Mouse (Mus musculus) MEL (cell line): Measurements from ENCODE around the gene Ergic1. TPM values are rescaled to one million over a fixed set of nuclear protein-coding genes. Genes with fewer than 3 reads are reported as not detected.

Experiments used
- DNase-seq: peaks from one replicate; pipeline ENCODE4 v3.0.0; 2011; ENCODE audit warnings: low read depth, low spot score
- H3K27ac ChIP-seq: 2 replicates; pipeline ENCODE4 v1.5.1; 2012; ENCODE audit warnings: low read depth, mild to moderate bottlenecking, control low read depth, low read length, moderate library complexity; ENCODE audit not compliant: control insufficient read depth
- H3K27me3 ChIP-seq, 2 experiments: fragments of 150-350 bp in 1 of 2; sonication (generic) in 1 of 2; 2 replicates each; pipeline ENCODE4 v1.6.1; 2012; ENCODE audit warnings: low read length in 2 of 2, mild to moderate bottlenecking in 2 of 2, improper control_type of control experiment in 1 of 2, moderate library complexity in 1 of 2; ENCODE audit not compliant: insufficient read depth in 2 of 2, control insufficient read depth in 1 of 2
- H3K36me3 ChIP-seq, 2 experiments: 2 replicates each; pipeline ENCODE4 v1.6.1; 2012 to 2014; ENCODE audit warnings: low read length in 2 of 2, improper control_type of control experiment in 1 of 2, inconsistent platforms in 1 of 2, mild to moderate bottlenecking in 1 of 2; ENCODE audit not compliant: insufficient read depth in 2 of 2, control insufficient read depth in 1 of 2
- H3K4me1 ChIP-seq, 2 experiments: fragments of 150-350 bp in 1 of 2; sonication (generic) in 1 of 2; 2 replicates each; pipeline ENCODE4 v1.6.1; 2012; ENCODE audit warnings: low read length in 2 of 2, improper control_type of control experiment in 1 of 2, mild to moderate bottlenecking in 1 of 2; ENCODE audit not compliant: insufficient read depth in 2 of 2, control insufficient read depth in 1 of 2
- H3K4me3 ChIP-seq, 2 experiments: fragments of 150-350 bp in 1 of 2; sonication (generic) in 1 of 2; 2 replicates each; pipeline ENCODE4 v1.5.1; 2012; ENCODE audit warnings: low read depth in 2 of 2, low read length in 2 of 2, mild to moderate bottlenecking in 2 of 2, moderate library complexity in 2 of 2, control low read depth in 1 of 2, improper control_type of control experiment in 1 of 2; ENCODE audit not compliant: control insufficient read depth in 1 of 2, insufficient read depth in 1 of 2
- H3K79me2 ChIP-seq: 2 replicates; pipeline ENCODE4 v1.6.1; 2012; ENCODE audit warnings: mild to moderate bottlenecking, low read length, moderate library complexity; ENCODE audit not compliant: control insufficient read depth, poor library complexity, insufficient read depth
- H3K9ac ChIP-seq: 2 replicates; pipeline ENCODE4 v1.6.1; 2012; ENCODE audit warnings: low read depth, mild to moderate bottlenecking, control low read depth, low read length, moderate library complexity; ENCODE audit not compliant: control insufficient read depth, poor library complexity, severe bottlenecking
- H3K9me3 ChIP-seq: fragments of 150-350 bp; sonication (generic); replicated peaks from 2 replicates; pipeline ENCODE4 v1.6.1; 2012; ENCODE audit warnings: mild to moderate bottlenecking, low read length, improper control_type of control experiment, moderate library complexity; ENCODE audit not compliant: insufficient read depth
- BHLHE40 ChIP-seq: IDR thresholded peaks from 2 replicates; pipeline ENCODE4 v1.6.1; 2012; ENCODE audit warnings: low read depth, mild to moderate bottlenecking, inconsistent platforms, low read length, improper control_type of control experiment, borderline replicate concordance
- CHD1 ChIP-seq: IDR thresholded peaks from 2 replicates; pipeline ENCODE4 v1.6.1; 2012; ENCODE audit warnings: low read depth, mild to moderate bottlenecking, inconsistent platforms, low read length, improper control_type of control experiment
- CHD2 ChIP-seq: IDR thresholded peaks from 2 replicates; pipeline ENCODE4 v1.6.1; 2011; ENCODE audit warnings: low read length, improper control_type of control experiment
- E2F4 ChIP-seq: IDR thresholded peaks from 2 replicates; pipeline ENCODE4 v1.6.1; 2011; ENCODE audit warnings: low read depth, low read length, improper control_type of control experiment, borderline replicate concordance
- ELF1 ChIP-seq: IDR thresholded peaks from 2 replicates; pipeline ENCODE4 v1.6.1; 2014; ENCODE audit warnings: low read depth, mild to moderate bottlenecking, inconsistent platforms, low read length, improper control_type of control experiment, moderate library complexity
- EP300 ChIP-seq, 2 experiments: IDR thresholded peaks; 2 replicates each; pipeline ENCODE4 v1.6.1; 2011; ENCODE audit warnings: improper control_type of control experiment in 2 of 2, low read length in 2 of 2, low read depth in 1 of 2, mild to moderate bottlenecking in 1 of 2
- ETS1 ChIP-seq: IDR thresholded peaks from 2 replicates; pipeline ENCODE4 v1.6.1; 2012; ENCODE audit warnings: low read depth, mild to moderate bottlenecking, inconsistent platforms, low read length, improper control_type of control experiment, moderate library complexity
- GABPA ChIP-seq: IDR thresholded peaks from 2 replicates; pipeline ENCODE4 v1.6.1; 2012; ENCODE audit warnings: low read depth, mild to moderate bottlenecking, inconsistent platforms, low read length, improper control_type of control experiment, moderate library complexity
- GATA1 ChIP-seq: IDR thresholded peaks from 2 replicates; pipeline ENCODE4 v1.6.1; 2011; ENCODE audit warnings: low read depth, low read length, improper control_type of control experiment
- HCFC1 ChIP-seq: IDR thresholded peaks from 2 replicates; pipeline ENCODE4 v1.6.1; 2012; ENCODE audit warnings: low read depth, mild to moderate bottlenecking, inconsistent platforms, low read length, improper control_type of control experiment, moderate library complexity
- JUND ChIP-seq: IDR thresholded peaks from 2 replicates; pipeline ENCODE4 v1.6.1; 2011; ENCODE audit warnings: low read depth, mild to moderate bottlenecking, improper control_type of control experiment, low read length
- KAT2A ChIP-seq: conservative IDR thresholded peaks from 2 replicates; pipeline ENCODE4 v1.6.1; 2012; ENCODE audit warnings: low read depth, low read length, improper control_type of control experiment, inconsistent platforms
- MAFK ChIP-seq: IDR thresholded peaks from 2 replicates; pipeline ENCODE4 v1.6.1; 2011; ENCODE audit warnings: low read depth, mild to moderate bottlenecking, low read length, improper control_type of control experiment, borderline replicate concordance
- MAX ChIP-seq: IDR thresholded peaks from 2 replicates; pipeline ENCODE4 v1.6.1; 2011; ENCODE audit warnings: low read length, improper control_type of control experiment
- MEF2A ChIP-seq: IDR thresholded peaks from 2 replicates; pipeline ENCODE4 v1.6.1; 2014; ENCODE audit warnings: low read depth, mild to moderate bottlenecking, inconsistent platforms, low read length, improper control_type of control experiment; ENCODE audit not compliant: poor library complexity, insufficient replicate concordance, severe bottlenecking; ENCODE audit errors: extremely low read depth
- MYB ChIP-seq: IDR thresholded peaks from 2 replicates; pipeline ENCODE4 v1.6.1; 2011; ENCODE audit warnings: mild to moderate bottlenecking, low read depth, low read length, improper control_type of control experiment
- MYC ChIP-seq: IDR thresholded peaks from 2 replicates; pipeline ENCODE4 v1.6.1; 2011; ENCODE audit warnings: low read depth, mild to moderate bottlenecking, low read length, improper control_type of control experiment, moderate library complexity
- POLR2A ChIP-seq, 2 experiments: IDR thresholded peaks; 2 replicates each; pipeline ENCODE4 v1.6.1; 2011 to 2012; ENCODE audit warnings: low read length in 2 of 2, mild to moderate bottlenecking in 2 of 2, control low read depth in 1 of 2, improper control_type of control experiment in 1 of 2, low read depth in 1 of 2, moderate library complexity in 1 of 2; ENCODE audit not compliant: control insufficient read depth in 1 of 2, insufficient read depth in 1 of 2, poor library complexity in 1 of 2
- POLR2AphosphoS2 ChIP-seq: IDR thresholded peaks from 2 replicates; pipeline ENCODE4 v1.6.1; 2011; ENCODE audit warnings: low read length, improper control_type of control experiment
- RAD21 ChIP-seq: IDR thresholded peaks from 2 replicates; pipeline ENCODE4 v1.6.1; 2011; ENCODE audit warnings: mild to moderate bottlenecking, low read depth, low read length, improper control_type of control experiment
- RCOR1 ChIP-seq: IDR thresholded peaks from 2 replicates; pipeline ENCODE4 v1.6.1; 2012; ENCODE audit warnings: low read depth, mild to moderate bottlenecking, inconsistent platforms, low read length, improper control_type of control experiment
- SMC3 ChIP-seq: IDR thresholded peaks from 2 replicates; pipeline ENCODE4 v1.6.1; 2011; ENCODE audit warnings: low read depth, low read length, improper control_type of control experiment
- TBP ChIP-seq: IDR thresholded peaks from 2 replicates; pipeline ENCODE4 v1.8.0; 2011; ENCODE audit warnings: low read depth, low read length, improper control_type of control experiment
- TCF12 ChIP-seq: IDR thresholded peaks from 2 replicates; pipeline ENCODE4 v1.6.1; 2014; ENCODE audit warnings: low read depth, mild to moderate bottlenecking, inconsistent platforms, low read length, improper control_type of control experiment, moderate library complexity
- UBTF ChIP-seq: IDR thresholded peaks from 2 replicates; pipeline ENCODE4 v1.6.1; 2012; ENCODE audit warnings: low read depth, mild to moderate bottlenecking, inconsistent platforms, low read length, improper control_type of control experiment, moderate library complexity, borderline replicate concordance; ENCODE audit not compliant: insufficient read depth
- USF2 ChIP-seq, 2 experiments: IDR thresholded peaks; 2 replicates each; pipeline ENCODE4 v1.6.1; 2011 to 2012; ENCODE audit warnings: improper control_type of control experiment in 2 of 2, low read length in 2 of 2, borderline replicate concordance in 1 of 2, inconsistent platforms in 1 of 2, low read depth in 1 of 2, mild to moderate bottlenecking in 1 of 2; ENCODE audit not compliant: insufficient read depth in 1 of 2
- ZC3H11A ChIP-seq: IDR thresholded peaks from 2 replicates; pipeline ENCODE4 v1.6.1; 2012; ENCODE audit warnings: low read depth, mild to moderate bottlenecking, inconsistent platforms, low read length, improper control_type of control experiment
- ZKSCAN1 ChIP-seq: IDR thresholded peaks from 2 replicates; pipeline ENCODE4 v1.6.1; 2012; ENCODE audit warnings: low read depth, mild to moderate bottlenecking, inconsistent platforms, low read length, improper control_type of control experiment, moderate library complexity
- ZMIZ1 ChIP-seq: IDR thresholded peaks from 2 replicates; pipeline ENCODE4 v1.6.1; 2012; ENCODE audit warnings: low read depth, mild to moderate bottlenecking, inconsistent platforms, low read length, improper control_type of control experiment, moderate library complexity
- ZNF384 ChIP-seq: IDR thresholded peaks from 2 replicates; pipeline ENCODE4 v1.6.1; 2012; ENCODE audit warnings: low read depth, mild to moderate bottlenecking, inconsistent platforms, low read length, improper control_type of control experiment
- polyA plus RNA-seq, 2 experiments: library from polyadenylated mRNA; stranded (reverse) in 1 of 2; unstranded in 1 of 2; fragments of >175 nt in 1 of 2; fragments of >200 nt in 1 of 2; gene quantifications; 2 replicates each; pipeline versions ENCODE4 v1.2.1 to v1.2.4; 2012; ENCODE audit warnings: low replicate concordance in 2 of 2, low read depth in 1 of 2; ENCODE audit not compliant: insufficient read length in 2 of 2, insufficient read depth in 1 of 2, missing spikeins in 1 of 2
- total RNA-seq: library from RNA; depleted of rRNA; stranded (reverse); fragments of 300-350 nt; gene quantifications from 2 replicates; pipeline ENCODE4 v1.2.3, GENCODE M21; 2012

Gene Ergic1
- total and polyA plus RNA-seq, 3 experiments: 78.5 to 730 (median 95.6) TPM

GRCm38 (mm10) chr17:26578162-26578561, 16.9 kb downstream of the Ergic1 start:
- H3K79me2 ChIP-seq: no peaks in the 10 kb centered on the region; the same call in 1 of the 2 replicates
- TF ChIP-seq ZKSCAN1 (no peak), ZMIZ1 (no peak), ZC3H11A (no peak), MEF2A (no peak), SMC3 (no peak), MYB (no peak), CHD1 (no peak), E2F4 (no peak), HCFC1 (no peak), EP300 (IDR thresholded peaks at IDR 0.05; ENCODE audit: low read depth in 1 of 2, low read length in 2 of 2) (no peak), CHD2 (no peak), JUND (no peak), GABPA (no peak), ETS1 (no peak), ZNF384 (no peak), USF2 (IDR thresholded peaks at IDR 0.05; ENCODE audit: borderline replicate concordance in 1 of 2, insufficient read depth in 1 of 2, low read depth in 1 of 2, low read length in 2 of 2) (no peak)
- no peak overlapping the region for H3K4me3 ChIP-seq
- H3K9ac ChIP-seq: no peak overlapping the region
- no peak overlapping the region for H3K27ac ChIP-seq
- peaks cover 0 to 5% of the 10 kb centered on the region in 2 experiments for H3K4me1 ChIP-seq
- DNase-seq: no peak
- H3K27me3 ChIP-seq: no peaks in the 10 kb centered on the region
- no peaks in the 10 kb centered on the region for H3K9me3 ChIP-seq
- H3K36me3 ChIP-seq: peaks cover 0 to 6% of the 10 kb centered on the region in 2 experiments; a peak in 2 of 4 replicates

GRCm38 (mm10) chr17:26578771-26579170, 17.5 kb downstream of the Ergic1 start:
- Histone ChIP-seq H3K4me3 (no peak overlapping the region), H3K36me3 (peaks cover 0 to 6% of the 10 kb centered on the region in 2 experiments; a peak in 2 of 4 replicates)
- no peak for DNase-seq

More at GRCm38 (mm10) chr17:26578771-26579170, 17.5 kb downstream of the Ergic1 start:
- peaks cover 0 to 5% of the 10 kb centered on the region in 2 experiments for H3K4me1 ChIP-seq
- H3K79me2 ChIP-seq: no peaks in the 10 kb centered on the region; the same call in 1 of the 2 replicates
- no peaks in the 10 kb centered on the region for H3K9me3 ChIP-seq
- no peaks in the 10 kb centered on the region for H3K27me3 ChIP-seq
- no peak overlapping the region for H3K27ac ChIP-seq
- TF ChIP-seq RCOR1 (no peak), POLR2AphosphoS2 (no peak), ZKSCAN1 (no peak), MYB (no peak), RAD21 (no peak), CHD1 (no peak), JUND (no peak), ELF1 (no peak), MAX (no peak), MYC (no peak), KAT2A (no peak), GATA1 (no peak), TBP (no peak), TCF12 (no peak), MAFK (no peak), POLR2A (IDR thresholded peaks at IDR 0.05; ENCODE audit: control insufficient read depth in 1 of 2, insufficient read depth in 1 of 2, low read depth in 1 of 2, low read length in 2 of 2, poor library complexity in 1 of 2) (no peak), BHLHE40 (no peak), UBTF (no peak), ETS1 (no peak)
- no peak overlapping the region for H3K9ac ChIP-seq
